Comparison of ENCODE assay signal across 17 mouse cellular contexts in genomic region chr1:71632387-71632786, GRCm38 (mm10).
"Had no signal": no experiment of that assay in that cellular context is flagged by ENCODE, and none has a peak within 500 bp of the region (broad histone marks: within the 10 kb centered on the region; RNA-seq: fewer than 3 reads in every experiment).

No protein-coding gene starts in this region.

- DNase-seq: retina, postnatal 1 day; right cerebral cortex, adult 18-20 months; right cerebral cortex, postnatal 14 days; right cerebral cortex, postnatal 25 days; right cerebral cortex, postnatal 4 days; spleen, adult 18-20 months; thymus, adult 18-20 months; thymus, adult 2 months; thymus, postnatal 14 days; thymus, postnatal 25 days; thymus, postnatal 36 days; thymus, postnatal 4 days had no signal

- H3K9ac ChIP-seq: neural tube, embryonic 12.5 days; neural tube, embryonic 13.5 days; neural tube, embryonic 15.5 days; stomach, embryonic 15.5 days had no signal

- H3K4me2 ChIP-seq: neural tube, embryonic 12.5 days; neural tube, embryonic 13.5 days; neural tube, embryonic 15.5 days; stomach, embryonic 15.5 days had no signal

- H3K27me3 ChIP-seq: neural tube, embryonic 12.5 days; neural tube, embryonic 13.5 days; neural tube, embryonic 15.5 days; stomach, embryonic 15.5 days had no signal

- H3K4me3 ChIP-seq: neural tube, embryonic 12.5 days; neural tube, embryonic 13.5 days; neural tube, embryonic 15.5 days; stomach, embryonic 15.5 days had no signal

- H3K27ac ChIP-seq: neural tube, embryonic 12.5 days; neural tube, embryonic 13.5 days; neural tube, embryonic 15.5 days; stomach, embryonic 15.5 days; stomach, postnatal 0 days had no signal

- H3K9me3 ChIP-seq: neural tube, embryonic 12.5 days; neural tube, embryonic 13.5 days; neural tube, embryonic 15.5 days; stomach, embryonic 15.5 days had no signal

- H3K4me1 ChIP-seq: neural tube, embryonic 12.5 days; neural tube, embryonic 13.5 days; neural tube, embryonic 15.5 days; stomach, embryonic 15.5 days had no signal
